Mouse (Mus musculus): ENCODE results near the gene Fars2.
"Not testable (repeated sequence)": the region's sequence is repeated elsewhere in the genome, so short reads cannot be mapped to it uniquely, and the experiment has no call there.

Fars2 gene

GRCm38 (mm10) chr13:36386074-36386473 is 268.9 kb downstream of the Fars2 start:
- DNase-seq: no peak

- peak; percentile 36 for DNase-seq
Observed at GRCm38 (mm10) chr13:36391936-36392335, 274.7 kb downstream of the Fars2 start.

- no peak for DNase-seq
Observed at GRCm38 (mm10) chr13:36392666-36393065, 275.5 kb downstream of the Fars2 start.

GRCm38 (mm10) chr13:36401011-36401410 is 283.8 kb downstream of the Fars2 start:
- no peak for DNase-seq

- DNase-seq: no peak
Observed at GRCm38 (mm10) chr13:36413276-36413675, 296.1 kb downstream of the Fars2 start.

- DNase-seq: no peak
Observed at GRCm38 (mm10) chr13:36415176-36415575, 298.0 kb downstream of the Fars2 start.

GRCm38 (mm10) chr13:36416546-36416945 is 299.3 kb downstream of the Fars2 start:
- no peak for DNase-seq

- no peak for DNase-seq
Observed at GRCm38 (mm10) chr13:36419357-36419756, 302.1 kb downstream of the Fars2 start.

- DNase-seq: no peak
Observed at GRCm38 (mm10) chr13:36422446-36422845, 305.2 kb downstream of the Fars2 start.

- not testable (repeated sequence) for DNase-seq
Observed at GRCm38 (mm10) chr13:36425824-36426705, 308.9 kb downstream of the Fars2 start.

GRCm38 (mm10) chr13:36429500-36430189 is 312.4 kb downstream of the Fars2 start:
- no peak for DNase-seq

GRCm38 (mm10) chr13:36430420-36431114 is 313.4 kb downstream of the Fars2 start:
- DNase-seq: no peak

GRCm38 (mm10) chr13:36431974-36432518 is 314.8 kb downstream of the Fars2 start:
- DNase-seq: no peak

- DNase-seq: no peak
Observed at GRCm38 (mm10) chr13:36444748-36445423, 327.7 kb downstream of the Fars2 start.

- DNase-seq: no peak
Observed at GRCm38 (mm10) chr13:36447947-36448346, 330.7 kb downstream of the Fars2 start.

- no peak for DNase-seq
Observed at GRCm38 (mm10) chr13:36448565-36448964, 331.4 kb downstream of the Fars2 start.

GRCm38 (mm10) chr13:36451437-36451836 is 334.2 kb downstream of the Fars2 start:
- DNase-seq: no peak

GRCm38 (mm10) chr13:36460473-36460872 is 343.3 kb downstream of the Fars2 start:
- no peak for DNase-seq

GRCm38 (mm10) chr13:36463669-36464068 is 346.5 kb downstream of the Fars2 start:
- no peak for DNase-seq

- DNase-seq: not testable (repeated sequence)
Observed at GRCm38 (mm10) chr13:36466076-36466475, 348.9 kb downstream of the Fars2 start.

GRCm38 (mm10) chr13:36466515-36466921 is 349.3 kb downstream of the Fars2 start:
- no peak for DNase-seq

- DNase-seq: no peak
Observed at GRCm38 (mm10) chr13:36467849-36468248, 350.6 kb downstream of the Fars2 start.

- DNase-seq: no peak
Observed at GRCm38 (mm10) chr13:36468963-36469362, 351.8 kb downstream of the Fars2 start.
